Mouse (Mus musculus): ENCODE data around the gene Phyhd1. TPM values are rescaled to one million over a fixed set of nuclear protein-coding genes. Genes with fewer than 3 reads are reported as not detected.

Gene Phyhd1
- total RNA-seq, 2 experiments from 2014 or later, result 26.3 to 29.3 TPM

GRCm38 (mm10) chr2:30255631-30256395, 10.2 kb upstream of the Phyhd1 start:
- DNase-seq, result no peak
- intact Hi-C loops (cut with DNase I), result no loop called here

- DNase-seq, result no peak
- intact Hi-C loops (cut with DNase I), result no loop called here
These were observed 9.2 kb upstream of the Phyhd1 start for GRCm38 (mm10) chr2:30256616-30257350.

- intact Hi-C loops (cut with DNase I), result loop anchor here (1.0 kb wide), 1 partner anchor 16 kb away; no protein-coding TSS in a partner anchor
- DNase-seq, result peak in 1 of 2 experiments; percentile 5
These were observed 8.1 kb upstream of the Phyhd1 start for GRCm38 (mm10) chr2:30257699-30258460.

- intact Hi-C loops (cut with DNase I), result loop anchor here (1.0 kb wide), 1 partner anchor 16 kb away; no protein-coding TSS in a partner anchor
- DNase-seq, result peak; percentile 78 to 81
These were observed 7.4 kb upstream of the Phyhd1 start for GRCm38 (mm10) chr2:30258600-30258999.

- intact Hi-C loops (cut with DNase I), result no loop called here
- peak in 1 of 2 experiments; percentile 29 for DNase-seq
These were observed 6.6 kb upstream of the Phyhd1 start for GRCm38 (mm10) chr2:30259131-30260064.

- intact Hi-C loops (cut with DNase I), result no loop called here
- DNase-seq, result no peak
These were observed 4.8 kb upstream of the Phyhd1 start for GRCm38 (mm10) chr2:30261064-30261736.

GRCm38 (mm10) chr2:30261921-30262839, 3.8 kb upstream of the Phyhd1 start:
- intact Hi-C loops (cut with DNase I), result no loop called here
- no peak for DNase-seq

- intact Hi-C loops (cut with DNase I), result no loop called here
- DNase-seq, result peak; percentile 70 to 75
These were observed 3.1 kb upstream of the Phyhd1 start for GRCm38 (mm10) chr2:30262840-30263441.

- DNase-seq, result no peak
- intact Hi-C loops (cut with DNase I), result no loop called here
These were observed 2.2 kb upstream of the Phyhd1 start for GRCm38 (mm10) chr2:30263811-30264210.

- intact Hi-C loops (cut with DNase I), result no loop called here
- no peak for DNase-seq
These were observed 1.1 kb upstream of the Phyhd1 start for GRCm38 (mm10) chr2:30264671-30265519.

- intact Hi-C loops (cut with DNase I), result loop anchor here (1.0 kb wide), 1 partner anchor 28 kb away; no protein-coding TSS in a partner anchor
- peak; percentile 89 to 90 for DNase-seq
These were observed 464 bp downstream of the Phyhd1 start for GRCm38 (mm10) chr2:30266392-30266941.

- intact Hi-C loops (cut with DNase I), result no loop called here
- DNase-seq, result no peak
These were observed 1.5 kb downstream of the Phyhd1 start for GRCm38 (mm10) chr2:30267466-30267865.

- intact Hi-C loops (cut with DNase I), result no loop called here
- DNase-seq, result no peak
These were observed 2.4 kb downstream of the Phyhd1 start for GRCm38 (mm10) chr2:30268371-30268770.

- no peak for DNase-seq
- intact Hi-C loops (cut with DNase I), result no loop called here
These were observed 3.4 kb downstream of the Phyhd1 start for GRCm38 (mm10) chr2:30269241-30269990.

- peak; percentile 87 to 88 for DNase-seq
- intact Hi-C loops (cut with DNase I), result loop anchor here (2.0 to 5.0 kb wide), 3 partner anchors 63 to 141 kb away; partner anchors contain the start of gene Spout1
These were observed 4.1 kb downstream of the Phyhd1 start for GRCm38 (mm10) chr2:30270134-30270533.

- intact Hi-C loops (cut with DNase I), result no loop called here
- DNase-seq, result no peak
These were observed 14.7 kb downstream of the Phyhd1 start, which contains the start of gene Gm28038 for GRCm38 (mm10) chr2:30280743-30281142. Gm28038 (plus strand) TSS chr2:30281043.

Measured in heart, postnatal 10 days (tissue).